Mouse (Mus musculus) Patski (cell line): ENCODE results near the gene Lypd8. TPM values are rescaled to one million over a fixed set of nuclear protein-coding genes. Genes with fewer than 3 reads are reported as not detected.

ENCODE experiments used
- ATAC-seq: fragments of 100-300 bp; one replicate; pipeline ENCODE4 v1.8.0; 2021
- CTCF ChIA-PET: fragments of 350-600 bp; sonication (Branson Sonifier 250); formaldehyde crosslinking; loops from one replicate; lab custom pipeline; 2022; ENCODE audit warnings: inconsistent platforms; lab: Charles Lee
- POLR2A ChIA-PET: fragments of 350-600 bp; sonication (Branson Sonifier 250); formaldehyde crosslinking; loops from one replicate; lab custom pipeline; 2022; ENCODE audit warnings: antibody characterized with exemption, inconsistent platforms; lab: Charles Lee
- DNase-seq: peaks from one replicate; pipeline ENCODE4 v3.0.0-alpha.2; 2011; ENCODE audit warnings: low read depth, low spot score
- H3K27me3 ChIP-seq: fragments of 371-371 bp; one replicate; pipeline ENCODE4 v1.5.1; 2021
- CTCF ChIP-seq: fragments of 100-300 bp; IDR thresholded peaks from one replicate; pipeline ENCODE4 v1.5.1; 2021
- in situ Hi-C: fragments of 300-500 bp; cut with MboI; formaldehyde crosslinking; loops from 3 replicates; pipeline ENCODE4 v1.11.1; 2018; ENCODE audit warnings: low pct_unique_long_range_greater_than_20kb, mixed read lengths
- polyA plus RNA-seq: library from polyadenylated mRNA; unstranded; gene quantifications from one replicate; pipeline ENCODE4 v1.2.3, GENCODE M21; 2021

Gene Lypd8
- polyA plus RNA-seq, 1 experiment from 2014 or later, result not detected

DNA sequence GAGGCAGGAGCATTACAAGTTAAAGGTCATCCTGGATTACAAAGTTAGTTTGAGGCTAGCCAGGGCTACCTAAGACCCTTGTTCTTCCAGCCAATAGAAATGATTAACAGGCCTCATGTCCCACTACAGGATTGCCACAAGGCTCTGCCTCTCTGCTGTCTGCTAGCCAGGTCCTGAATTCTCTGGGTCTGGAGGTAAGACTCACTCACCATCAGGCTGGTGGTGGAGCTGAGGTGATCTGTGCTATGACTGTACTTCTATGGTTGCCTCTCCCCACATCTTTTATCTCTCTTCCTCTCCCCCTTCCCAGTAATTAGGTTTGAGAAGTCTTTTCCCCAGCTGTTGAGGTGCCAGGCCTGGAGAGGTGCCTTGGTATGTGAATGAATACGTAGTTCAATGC is 673 bp downstream of the Lypd8 start:
- POLR2A ChIA-PET, result no interaction called here
- CTCF ChIA-PET, result no interaction called here
- no peak for TF ChIP-seq CTCF
- H3K27me3 ChIP-seq, result no peaks in the 10 kb centered on the region
- in situ Hi-C loops, result no loop called here
- no peak for DNase-seq
- ATAC-seq, result no peak

DNA sequence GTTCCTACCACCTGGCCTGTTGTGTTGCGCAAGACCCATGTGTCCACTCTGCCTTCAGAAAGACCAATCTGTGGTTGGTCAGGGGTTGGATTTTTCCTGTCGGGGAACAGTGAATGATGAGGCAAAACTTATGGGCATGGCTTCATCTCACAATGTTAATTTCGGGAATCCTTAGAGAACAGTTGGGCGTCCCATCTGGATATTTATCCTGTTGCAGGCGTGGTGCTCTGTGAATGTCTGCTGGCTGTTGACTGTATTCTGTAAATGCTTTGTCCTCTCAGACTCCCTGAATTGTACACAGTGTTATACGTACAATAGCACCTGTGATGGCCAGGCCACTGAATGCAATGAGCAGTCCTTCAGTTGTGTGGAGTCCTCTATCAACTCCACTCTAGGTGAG is 3.6 kb downstream of the Lypd8 start:
- no peaks in the 10 kb centered on the region for H3K27me3 ChIP-seq
- ChIA-PET CTCF (no interaction called here), POLR2A (no interaction called here)
- TF ChIP-seq CTCF, result no peak
- DNase-seq (no peak), ATAC-seq (no peak)
- in situ Hi-C loops, result no loop called here

DNA sequence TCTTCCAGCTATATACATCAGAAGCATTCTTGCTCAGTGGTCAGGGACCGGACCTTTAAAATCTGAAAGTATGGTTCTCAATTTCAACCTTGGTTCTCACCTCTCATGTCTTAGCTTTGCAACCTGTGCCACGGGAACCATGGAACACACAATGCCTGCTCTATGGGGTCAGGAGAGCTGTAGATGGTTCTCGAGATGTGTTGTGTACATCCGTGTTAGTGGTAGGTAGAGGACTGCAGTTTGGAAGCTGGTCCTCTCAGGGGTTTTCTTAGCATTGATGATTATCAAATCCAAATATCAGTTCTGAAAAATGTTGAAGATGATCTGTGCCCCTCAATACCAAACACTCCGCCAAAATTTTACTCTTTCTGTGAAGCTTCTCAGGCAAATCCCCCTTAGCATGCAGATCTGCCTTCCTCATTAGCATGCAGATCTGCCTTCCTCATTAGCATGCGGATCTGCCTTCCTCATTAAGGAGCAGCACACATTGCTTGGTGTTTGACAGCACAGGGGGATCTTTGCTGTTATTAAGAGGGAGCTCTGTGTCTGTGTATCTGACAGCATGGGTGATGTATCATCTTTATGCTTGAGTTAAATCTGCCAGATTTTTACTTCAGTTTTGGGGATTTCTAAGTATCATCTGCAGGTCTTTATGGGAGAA is 21.3 kb downstream of the Lypd8 start:
- DNase-seq (no peak), ATAC-seq (no peak)
- TF ChIP-seq CTCF, result no peak
- CTCF ChIA-PET, result interaction anchor here (0.8 to 4.0 kb wide), 3 partner anchors 24 to 99 kb away, joined by 3 to 17 read pairs (median 3); no protein-coding TSS in a partner anchor
- no peaks in the 10 kb centered on the region for H3K27me3 ChIP-seq
- in situ Hi-C loops, result loop anchor here (5.0 kb wide), 3 partner anchors 102 to 232 kb away; partner anchors contain the start of genes Olfr323 and Olfr331
- POLR2A ChIA-PET, result no interaction called here

DNA sequence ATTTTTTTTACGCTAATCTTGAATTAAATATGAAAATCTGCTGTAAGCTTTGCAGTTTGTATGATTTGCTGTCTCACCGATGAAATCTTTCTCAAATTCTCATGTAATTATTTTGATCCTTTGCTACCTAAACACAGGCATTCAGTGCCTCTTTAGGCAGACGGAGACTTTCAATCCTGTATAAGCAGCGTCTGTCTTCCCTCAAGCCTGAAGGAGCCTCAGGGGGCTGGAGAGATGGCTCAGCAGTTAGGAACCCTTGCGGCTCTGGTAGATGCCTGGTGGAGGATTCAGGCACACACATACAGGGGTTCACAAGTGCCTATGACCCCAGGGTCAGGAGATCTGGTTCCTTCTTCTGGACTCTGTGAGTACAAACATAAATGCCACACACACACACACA is 21.8 kb downstream of the Lypd8 start:
- ATAC-seq (no peak), DNase-seq (no peak)
- POLR2A ChIA-PET, result no interaction called here
- TF ChIP-seq CTCF, result no peak
- CTCF ChIA-PET, result interaction anchor here (0.8 to 4.0 kb wide), 5 partner anchors 24 to 98 kb away, joined by 3 to 17 read pairs (median 4); no protein-coding TSS in a partner anchor
- in situ Hi-C loops, result loop anchor here (5.0 kb wide), 1 partner anchor 232 kb away; the partner anchor contains the start of gene Olfr323
- H3K27me3 ChIP-seq, result no peaks in the 10 kb centered on the region

DNA sequence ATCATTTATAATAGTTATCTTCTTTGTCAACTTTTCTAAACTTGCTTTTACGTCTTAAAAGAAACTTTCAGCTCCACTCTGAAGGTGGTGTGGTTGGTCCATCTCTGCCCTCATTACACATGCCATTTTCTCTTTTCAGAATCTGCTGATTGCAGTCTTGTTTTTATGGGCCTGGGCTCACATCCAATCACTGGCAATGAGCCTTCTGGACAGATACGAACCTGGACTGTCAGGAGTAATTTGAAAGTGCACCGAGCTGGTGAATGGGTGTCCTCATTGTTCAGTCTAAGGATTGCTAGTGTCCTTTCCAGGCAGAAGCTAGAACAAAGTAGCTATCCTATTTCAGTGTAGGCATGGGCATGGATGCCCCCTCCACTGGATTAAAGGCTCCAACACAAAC is 29.2 kb downstream of the Lypd8 start:
- POLR2A ChIA-PET, result interaction anchor here (0.6 kb wide), 1 partner anchor 10 kb away, joined by 3 read pairs; no protein-coding TSS in a partner anchor
- no peaks in the 10 kb centered on the region for H3K27me3 ChIP-seq
- DNase-seq, result no peak
- in situ Hi-C loops, result no loop called here
- ATAC-seq, result no peak
- CTCF ChIA-PET, result interaction anchor here (0.8 kb wide), 1 partner anchor 9 kb away, joined by 3 read pairs; no protein-coding TSS in a partner anchor
- no peak for TF ChIP-seq CTCF

DNA sequence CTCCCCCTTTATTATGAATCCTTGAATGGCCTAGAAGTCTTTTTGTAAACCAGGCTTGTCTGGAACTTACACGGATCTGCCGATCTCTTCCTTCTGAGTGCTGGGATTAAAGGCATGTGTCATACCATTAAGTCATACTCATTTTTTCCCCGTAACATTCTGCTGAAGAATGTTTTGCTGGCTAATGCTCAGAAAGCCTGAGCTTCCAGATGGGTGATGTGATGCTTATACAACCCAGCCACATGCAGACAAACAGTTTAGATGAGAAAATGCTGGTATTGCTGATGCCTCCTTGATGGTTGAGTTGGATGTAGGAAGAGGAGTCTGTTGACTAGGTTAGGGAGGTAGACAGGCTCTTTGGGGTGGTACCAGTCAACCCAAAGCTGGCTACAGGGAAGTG is 39.5 kb downstream of the Lypd8 start:
- in situ Hi-C loops, result no loop called here
- DNase-seq (peak; percentile 82), ATAC-seq (peak; percentile 84)
- H3K27me3 ChIP-seq, result no peaks in the 10 kb centered on the region
- CTCF ChIA-PET, result interaction anchor here (1.2 to 2.2 kb wide), 4 partner anchors 9 to 82 kb away, joined by 4 to 6 read pairs (median 6); no protein-coding TSS in a partner anchor
- no peak for TF ChIP-seq CTCF
- POLR2A ChIA-PET, result interaction anchor here (0.6 to 1.1 kb wide), 2 partner anchors 20 to 42 kb away, joined by 3 read pairs; no protein-coding TSS in a partner anchor

DNA sequence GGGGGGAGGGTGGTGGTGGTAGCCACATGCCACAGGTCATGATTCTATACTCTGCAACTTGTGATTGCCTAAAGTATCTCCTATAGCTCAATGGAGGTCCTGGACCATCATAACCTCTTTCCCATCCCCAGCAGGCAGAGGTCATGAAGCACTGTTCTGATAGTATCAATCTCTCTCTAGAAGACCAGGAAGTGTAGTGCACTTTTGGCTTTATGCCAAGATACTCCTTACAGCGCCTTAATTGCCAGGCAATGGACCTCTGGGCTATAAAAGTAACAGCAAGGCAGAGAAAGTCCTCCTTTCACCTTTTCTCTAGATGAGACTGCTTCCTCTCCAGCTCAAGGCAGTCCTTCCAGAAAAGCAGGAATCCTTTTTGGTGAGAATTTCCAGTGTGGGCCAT is 42.0 kb downstream of the Lypd8 start, which contains the start of gene 1810065E05Rik:
Gene 1810065E05Rik (plus strand): TSS at position 297 of the 400 bp plus-strand sequence.
- ATAC-seq (no peak), DNase-seq (no peak)
- ChIA-PET CTCF (no interaction called here), POLR2A (no interaction called here)
- in situ Hi-C loops, result no loop called here
- no peaks in the 10 kb centered on the region for H3K27me3 ChIP-seq
- TF ChIP-seq CTCF, result no peak

DNA sequence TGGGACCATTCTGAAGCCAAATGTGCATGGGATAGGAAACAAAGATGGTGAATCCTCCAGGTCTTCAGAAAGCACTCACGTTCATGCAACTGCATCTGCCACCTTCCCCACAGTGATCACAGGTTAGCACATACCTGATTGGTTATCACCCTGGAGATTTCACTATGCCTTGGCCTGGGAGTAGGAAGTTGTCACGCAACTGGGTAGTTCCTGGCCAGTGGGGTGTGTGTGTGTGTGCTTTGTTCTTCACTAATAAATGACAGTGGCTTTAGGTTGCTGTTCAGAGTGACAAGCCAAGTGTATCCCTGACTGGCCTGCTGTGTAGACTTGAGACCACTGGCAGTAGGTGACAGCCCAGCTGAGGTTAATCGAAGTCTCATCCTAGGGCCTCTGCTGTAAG is 53.4 kb downstream of the Lypd8 start, which contains the start of gene Gm12253:
Gene Gm12253 (plus strand): TSS at position 301 of the 400 bp plus-strand sequence.
- CTCF ChIA-PET, result interaction anchor here (0.7 kb wide), 1 partner anchor 18 kb away, joined by 3 read pairs; no protein-coding TSS in a partner anchor
- no peak for DNase-seq
- no peaks in the 10 kb centered on the region for H3K27me3 ChIP-seq
- POLR2A ChIA-PET, result interaction anchor here (1.1 kb wide), 1 partner anchor 8 kb away, joined by 3 read pairs; no protein-coding TSS in a partner anchor
- TF ChIP-seq CTCF, result no peak
- no peak for ATAC-seq
- in situ Hi-C loops, result no loop called here

DNA sequence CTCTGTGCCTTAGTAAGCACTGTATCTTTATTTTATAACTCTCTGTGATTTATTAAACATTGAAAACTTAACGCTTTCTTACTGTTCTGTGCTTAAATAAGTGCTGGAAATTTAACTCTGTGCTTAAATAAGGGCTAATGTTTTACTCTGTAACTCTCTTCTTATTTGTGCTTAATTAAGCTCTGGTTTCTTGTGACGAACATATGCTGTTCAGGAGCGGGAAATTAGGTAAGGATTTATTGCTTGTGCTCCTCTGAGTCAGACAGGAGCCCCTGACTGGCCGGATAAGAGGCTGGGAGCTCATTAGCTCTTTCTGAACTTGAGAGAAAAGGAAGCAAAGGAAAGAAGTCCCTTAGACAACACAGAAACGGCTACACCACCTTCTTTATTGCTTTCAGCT is 59.0 kb downstream of the Lypd8 start:
- ATAC-seq (no peak), DNase-seq (no peak)
- in situ Hi-C loops, result no loop called here
- ChIA-PET POLR2A (interaction anchor here (0.8 to 1.0 kb wide), 2 partner anchors 12 to 20 kb away, joined by 3 read pairs; no protein-coding TSS in a partner anchor), CTCF (interaction anchor here (1.0 to 1.7 kb wide), 5 partner anchors 9 to 61 kb away, joined by 3 to 5 read pairs (median 4); no protein-coding TSS in a partner anchor)
- no peak for TF ChIP-seq CTCF
- no peaks in the 10 kb centered on the region for H3K27me3 ChIP-seq

Other genes with a start within 250 kb of the Lypd8 start
- gene Gemin5, start 210.5 kb upstream of the Lypd8 start, polyA plus RNA-seq, result 23.7 TPM
- gene Mrpl22, start 207.4 kb upstream of the Lypd8 start, polyA plus RNA-seq, result 56.1 TPM
- 16.1 TPM for gene Igtp, start 179.5 kb upstream of the Lypd8 start, polyA plus RNA-seq
- gene Irgm2, start 179.4 kb upstream of the Lypd8 start, polyA plus RNA-seq, result 8.3 TPM
- gene 4930438A08Rik, start 104.2 kb upstream of the Lypd8 start, polyA plus RNA-seq, result not detected
- gene Zfp692, start 72.0 kb upstream of the Lypd8 start, polyA plus RNA-seq, result 25.0 TPM
- 23.1 TPM for gene Zfp672, start 48.7 kb upstream of the Lypd8 start, polyA plus RNA-seq
- 55.4 TPM for gene Sh3bp5l, start 48.3 kb upstream of the Lypd8 start, polyA plus RNA-seq
- 13.8 TPM for gene 1810065E05Rik, start 42.1 kb downstream of the Lypd8 start, polyA plus RNA-seq
- 0.04 TPM for gene Gm12253, start 53.5 kb downstream of the Lypd8 start, polyA plus RNA-seq
- gene Lypd9, start 73.9 kb downstream of the Lypd8 start, polyA plus RNA-seq, result not detected
- gene Olfr30, start 83.2 kb downstream of the Lypd8 start, polyA plus RNA-seq, result 0.05 TPM
- gene Olfr332, start 113.5 kb downstream of the Lypd8 start, polyA plus RNA-seq, result 0.03 TPM
- gene Olfr331, start 123.5 kb downstream of the Lypd8 start, polyA plus RNA-seq, result not detected
- not detected for gene Olfr330, start 155.8 kb downstream of the Lypd8 start, polyA plus RNA-seq
- not detected for gene Olfr329-ps, start 167.4 kb downstream of the Lypd8 start, polyA plus RNA-seq
- gene Olfr328, start 176.6 kb downstream of the Lypd8 start, polyA plus RNA-seq, result not detected
- gene Olfr224, start 191.5 kb downstream of the Lypd8 start, polyA plus RNA-seq, result not detected
- gene Olfr325, start 198.7 kb downstream of the Lypd8 start, polyA plus RNA-seq, result not detected
- 0.08 TPM for gene Olfr324, start 216.1 kb downstream of the Lypd8 start, polyA plus RNA-seq
- gene 2210407C18Rik, start 237.0 kb downstream of the Lypd8 start, polyA plus RNA-seq, result 0.42 TPM